Mouse (Mus musculus) thymus, adult 2 months (tissue): Measurements from ENCODE around the gene Ins2.

Source experiments
- CTCF ChIP-seq: fragments of 200-500 bp; IDR thresholded peaks from 2 replicates; pipeline ENCODE4 v1.5.1; 2012; ENCODE audit warnings: mild to moderate bottlenecking, control low read depth, low read length, moderate library complexity, borderline replicate concordance; ENCODE audit not compliant: control insufficient read depth, poor library complexity, insufficient read depth; ENCODE audit errors: extremely low read depth
- POLR2A ChIP-seq: fragments of 200-500 bp; IDR thresholded peaks from 2 replicates; pipeline ENCODE4 v1.6.1; 2012; ENCODE audit warnings: mild to moderate bottlenecking, low read length, control low read depth, moderate library complexity; ENCODE audit not compliant: control insufficient read depth, poor library complexity, insufficient read depth; ENCODE audit errors: extremely low read depth

- no peak for TF ChIP-seq CTCF
- no peak for TF ChIP-seq POLR2A
Measured at GRCm38 (mm10) chr7:142659181-142659681, 84.0 kb downstream of the Ins2 start.
